Mouse (Mus musculus): Measurements from ENCODE around the gene Tmem170.

The Tmem170 gene

DNA sequence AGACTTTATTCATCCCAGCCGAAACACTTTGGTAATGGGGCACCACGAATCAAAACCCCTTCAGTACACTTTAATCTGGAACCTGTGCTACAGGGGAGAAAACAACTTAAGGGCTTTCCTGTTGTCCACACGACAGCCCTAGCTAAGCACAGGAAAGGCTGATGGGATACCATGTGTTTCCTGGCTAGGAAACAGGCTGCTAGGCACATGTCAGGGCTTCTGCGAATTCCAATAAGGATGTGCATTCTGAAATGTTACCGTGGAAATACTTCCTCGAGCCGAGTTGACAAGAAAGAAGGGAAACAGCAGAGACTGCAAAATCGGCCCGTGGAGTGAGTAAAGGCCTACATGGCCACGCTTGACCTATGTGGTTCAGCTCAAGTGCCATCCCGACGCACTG is 56.5 kb downstream of the Tmem170 start:
- CTCF ChIA-PET: interaction anchor here (0.7 kb wide), 1 partner anchor 56 kb away, joined by 3 read pairs; no protein-coding TSS in a partner anchor

GRCm38 (mm10) chr8:111818556-111818955 is 58.0 kb downstream of the Tmem170 start:
- CTCF ChIA-PET: interaction anchor here (0.6 kb wide), 1 partner anchor 819 kb away, joined by 3 read pairs; no protein-coding TSS in a partner anchor

- CTCF ChIA-PET: no interaction called here
Observed at GRCm38 (mm10) chr8:111815078-111815477, 61.5 kb downstream of the Tmem170 start.

DNA sequence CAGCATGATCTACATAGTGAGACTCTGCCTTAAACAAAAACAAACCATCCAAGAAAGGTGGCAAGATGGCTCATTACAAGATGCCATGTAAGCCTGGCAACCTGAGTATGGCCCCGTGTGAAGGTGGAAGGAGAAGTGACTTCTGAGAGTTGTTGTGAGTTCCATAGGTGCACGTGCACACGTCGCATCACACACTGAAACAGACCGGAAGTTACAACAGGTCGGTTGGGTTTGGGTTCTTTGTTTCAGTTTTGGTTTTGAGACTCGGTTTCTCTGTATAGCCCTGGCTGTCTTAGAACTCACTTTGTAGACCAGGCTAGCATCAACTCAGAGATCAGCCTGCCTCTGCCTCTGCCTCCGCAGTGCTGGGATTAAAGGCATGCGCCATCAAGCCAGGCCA is 62.7 kb downstream of the Tmem170 start:
- CTCF ChIA-PET: no interaction called here
